Mouse (Mus musculus): ENCODE data around the gene Ctnnb1. TPM values are rescaled to one million over a fixed set of nuclear protein-coding genes. Genes with fewer than 3 reads are reported as not detected.
"Not testable (repeated sequence)": the region's sequence is repeated elsewhere in the genome, so short reads cannot be mapped to it uniquely, and the experiment has no call there.

Gene Ctnnb1
- polyA plus RNA-seq, 1 experiment: 234 TPM

GRCm38 (mm10) chr9:120897269-120897668, 31.7 kb upstream of the Ctnnb1 start:
- H3K4me3 ChIP-seq (ENCODE audit: insufficient read depth, low read length): no peak overlapping the region
- H3K27ac ChIP-seq (ENCODE audit: insufficient read depth, low read depth, low read length): no peak overlapping the region
- H3K4me1 ChIP-seq (ENCODE audit: control insufficient read depth, insufficient read depth, low read length): peaks cover 7% of the 10 kb centered on the region; the same call in 1 of the 2 replicates
- TF ChIP-seq CTCF (IDR thresholded peaks at IDR 0.05; ENCODE audit: low read depth, low read length) (no peak), POLR2A (IDR thresholded peaks at IDR 0.05; ENCODE audit: borderline replicate concordance, low read depth, low read length) (no peak)

DNA sequence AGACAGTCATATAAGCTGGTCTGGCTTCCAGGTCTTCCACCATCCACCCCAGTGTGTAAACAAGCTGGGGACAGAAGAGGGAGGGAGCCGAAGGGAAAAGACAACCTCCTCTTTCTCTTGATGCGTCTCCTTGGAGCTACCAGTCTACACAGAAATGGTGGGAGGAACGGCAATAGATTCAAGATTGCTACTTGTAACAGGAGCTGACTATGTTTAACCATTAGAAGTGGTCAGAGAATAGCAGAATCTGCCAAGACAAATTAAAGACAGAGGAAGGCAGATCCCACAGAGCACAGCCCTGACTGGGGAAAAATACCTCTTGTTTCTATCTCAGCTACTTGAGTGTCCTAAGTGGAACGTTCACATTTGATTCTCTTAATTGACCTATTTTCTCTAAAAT, 29.2 kb upstream of the Ctnnb1 start:
- Histone ChIP-seq H3K4me1 (ENCODE audit: control insufficient read depth, insufficient read depth, low read length) (no peaks in the 10 kb centered on the region), H3K27ac (ENCODE audit: insufficient read depth, low read depth, low read length) (no peak overlapping the region), H3K4me3 (ENCODE audit: insufficient read depth, low read length) (no peak overlapping the region)
- TF ChIP-seq POLR2A (IDR thresholded peaks at IDR 0.05; ENCODE audit: borderline replicate concordance, low read depth, low read length) (no peak), CTCF (IDR thresholded peaks at IDR 0.05; ENCODE audit: low read depth, low read length) (no peak)

DNA sequence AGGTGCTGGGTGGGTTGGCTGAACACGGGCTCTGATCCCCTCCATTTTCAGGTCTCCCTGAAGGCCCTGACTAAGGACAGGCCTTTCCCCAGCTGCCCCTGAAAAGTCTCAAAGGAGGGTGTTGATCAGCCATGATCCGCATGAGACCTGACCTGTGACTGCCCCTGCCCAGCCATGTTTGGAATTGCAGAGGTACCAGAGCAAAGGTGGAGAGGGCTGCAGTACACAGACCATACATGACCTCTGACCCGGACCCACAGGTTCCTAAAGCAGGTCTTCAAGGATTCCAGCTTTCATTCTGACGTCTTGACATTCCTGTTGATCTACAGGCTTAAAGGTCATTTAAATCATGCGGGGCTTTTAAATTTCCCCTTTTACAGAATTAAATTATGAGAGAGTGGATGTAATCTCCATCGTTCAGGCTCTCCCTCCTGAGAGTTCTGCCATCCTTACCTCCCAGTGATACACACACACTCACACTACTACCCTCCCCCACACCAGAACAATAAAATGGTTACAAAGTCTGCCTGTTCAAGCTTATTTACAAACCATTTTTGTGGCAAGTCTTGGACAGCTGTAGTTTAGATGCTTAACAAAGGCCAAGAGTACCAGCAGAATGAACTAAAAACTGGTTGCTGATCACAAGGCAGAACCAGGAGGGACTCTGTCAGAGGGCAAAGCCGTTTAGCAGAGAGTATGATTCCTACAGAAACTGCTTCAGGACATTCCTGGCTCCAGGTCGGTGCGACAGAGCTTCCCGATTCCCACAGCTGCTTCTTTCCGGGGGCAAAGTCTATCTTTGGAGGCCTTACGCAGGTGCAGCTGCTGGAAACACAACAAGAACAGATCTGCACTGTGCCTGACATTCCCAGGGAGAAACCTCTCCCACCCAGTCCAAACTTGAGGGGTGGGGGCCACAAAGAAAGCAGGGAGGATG, 28.4 kb upstream of the Ctnnb1 start:
- H3K4me3 ChIP-seq (ENCODE audit: insufficient read depth, low read length): no peak overlapping the region
- no peak for TF ChIP-seq POLR2A (IDR thresholded peaks at IDR 0.05; ENCODE audit: borderline replicate concordance, low read depth, low read length)
- TF ChIP-seq CTCF (IDR thresholded peaks at IDR 0.05; ENCODE audit: low read depth, low read length): no peak
- no peaks in the 10 kb centered on the region for H3K4me1 ChIP-seq (ENCODE audit: control insufficient read depth, insufficient read depth, low read length)
- H3K27ac ChIP-seq (ENCODE audit: insufficient read depth, low read depth, low read length): no peak overlapping the region

DNA sequence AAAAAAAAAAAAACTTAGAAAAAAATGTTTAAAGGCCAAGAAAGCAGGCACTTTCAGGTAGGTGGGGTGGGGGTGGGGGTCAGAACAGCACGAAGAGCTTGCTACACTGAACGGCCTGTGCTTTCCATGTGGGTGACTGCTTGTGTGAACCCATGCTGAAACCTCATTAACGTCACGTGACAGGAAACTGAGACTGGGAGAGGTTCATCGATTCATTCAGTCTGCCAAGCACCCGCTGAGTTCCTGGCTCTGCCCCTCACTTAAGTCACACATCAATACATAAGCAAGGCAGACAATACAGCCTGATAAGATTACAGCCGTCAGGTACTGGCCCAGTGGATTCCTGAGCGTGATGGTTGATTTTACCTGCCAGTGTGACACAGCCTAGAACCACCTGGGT, 26.5 kb upstream of the Ctnnb1 start:
- Histone ChIP-seq H3K27ac (ENCODE audit: insufficient read depth, low read depth, low read length) (no peak overlapping the region), H3K4me3 (ENCODE audit: insufficient read depth, low read length) (no peak overlapping the region), H3K4me1 (ENCODE audit: control insufficient read depth, insufficient read depth, low read length) (peaks cover 3% of the 10 kb centered on the region; the same call in 1 of the 2 replicates)
- TF ChIP-seq CTCF (IDR thresholded peaks at IDR 0.05; ENCODE audit: low read depth, low read length): no peak
- no peak for TF ChIP-seq POLR2A (IDR thresholded peaks at IDR 0.05; ENCODE audit: borderline replicate concordance, low read depth, low read length)

DNA sequence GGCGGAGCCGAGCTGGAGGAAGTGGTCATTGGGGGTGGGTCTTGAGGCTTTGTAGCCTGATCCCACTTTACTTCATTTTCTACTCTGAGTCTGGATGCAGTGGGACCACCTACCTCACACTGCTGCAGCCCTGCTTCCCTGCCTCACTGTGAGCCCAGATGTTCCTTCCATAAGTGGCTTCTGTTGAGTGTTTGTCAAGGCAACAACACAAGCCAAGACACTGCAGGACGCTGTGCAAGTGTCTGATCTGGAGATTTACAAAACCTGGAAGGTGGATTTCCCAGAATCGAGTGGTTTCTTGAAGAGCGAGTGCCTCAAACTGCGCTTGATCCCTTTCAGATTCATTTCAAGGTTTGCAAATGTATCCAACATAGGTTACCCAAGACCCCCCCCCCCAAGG, 20.6 kb upstream of the Ctnnb1 start:
- Histone ChIP-seq H3K4me3 (ENCODE audit: insufficient read depth, low read length) (no peak overlapping the region), H3K27ac (ENCODE audit: insufficient read depth, low read depth, low read length) (no peak overlapping the region), H3K4me1 (ENCODE audit: control insufficient read depth, insufficient read depth, low read length) (peaks cover 3% of the 10 kb centered on the region; the same call in 1 of the 2 replicates)
- TF ChIP-seq CTCF (IDR thresholded peaks at IDR 0.05; ENCODE audit: low read depth, low read length): no peak
- no peak for TF ChIP-seq POLR2A (IDR thresholded peaks at IDR 0.05; ENCODE audit: borderline replicate concordance, low read depth, low read length)

DNA sequence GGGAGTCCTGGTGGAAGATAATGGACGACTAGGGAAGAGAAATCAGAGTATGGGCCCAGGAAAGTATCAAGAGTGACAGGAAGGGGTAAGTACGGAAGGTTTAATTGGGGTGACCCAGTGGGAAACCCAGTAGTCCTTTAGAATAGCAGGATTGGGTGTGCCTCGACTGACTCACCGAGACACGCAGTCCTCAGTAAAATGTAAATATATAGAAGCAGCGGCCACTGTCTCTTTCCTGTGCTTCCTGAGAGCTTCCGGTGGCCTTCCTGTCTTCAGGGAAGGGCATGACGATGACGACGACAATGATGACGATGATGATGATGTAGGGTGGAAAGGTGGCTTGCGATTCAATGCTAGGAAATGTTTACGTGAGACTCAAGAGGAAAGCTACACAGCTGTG, 15.9 kb upstream of the Ctnnb1 start:
- Histone ChIP-seq H3K4me3 (ENCODE audit: insufficient read depth, low read length) (no peak overlapping the region), H3K4me1 (ENCODE audit: control insufficient read depth, insufficient read depth, low read length) (peaks cover 4% of the 10 kb centered on the region; the same call in 1 of the 2 replicates), H3K27ac (ENCODE audit: insufficient read depth, low read depth, low read length) (no peak overlapping the region)
- TF ChIP-seq POLR2A (IDR thresholded peaks at IDR 0.05; ENCODE audit: borderline replicate concordance, low read depth, low read length): no peak
- TF ChIP-seq CTCF (IDR thresholded peaks at IDR 0.05; ENCODE audit: low read depth, low read length): no peak

DNA sequence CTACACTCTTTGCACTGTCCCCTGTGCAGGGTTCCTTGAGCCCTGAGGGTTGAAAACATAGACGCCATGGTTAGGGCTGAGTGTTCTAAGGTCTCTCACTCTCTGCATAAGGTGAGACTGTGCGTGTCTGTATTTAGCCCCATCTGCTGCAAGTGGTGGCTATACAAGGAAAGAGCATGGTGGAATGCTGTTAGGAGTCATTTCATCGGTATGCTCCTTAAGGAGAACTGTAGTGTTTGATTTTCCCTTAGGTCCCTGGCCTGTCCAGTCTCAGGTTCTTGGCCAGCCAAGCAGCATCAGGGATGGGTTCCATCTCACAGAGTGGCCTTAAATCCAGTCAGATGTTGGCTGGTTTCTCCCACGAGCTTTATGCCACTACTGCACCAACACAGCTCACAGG, 14.6 kb upstream of the Ctnnb1 start:
- Histone ChIP-seq H3K4me1 (ENCODE audit: control insufficient read depth, insufficient read depth, low read length) (peaks cover 8% of the 10 kb centered on the region; the same call in 1 of the 2 replicates), H3K4me3 (ENCODE audit: insufficient read depth, low read length) (no peak overlapping the region), H3K27ac (ENCODE audit: insufficient read depth, low read depth, low read length) (no peak overlapping the region)
- no peak for TF ChIP-seq CTCF (IDR thresholded peaks at IDR 0.05; ENCODE audit: low read depth, low read length)
- no peak for TF ChIP-seq POLR2A (IDR thresholded peaks at IDR 0.05; ENCODE audit: borderline replicate concordance, low read depth, low read length)

DNA sequence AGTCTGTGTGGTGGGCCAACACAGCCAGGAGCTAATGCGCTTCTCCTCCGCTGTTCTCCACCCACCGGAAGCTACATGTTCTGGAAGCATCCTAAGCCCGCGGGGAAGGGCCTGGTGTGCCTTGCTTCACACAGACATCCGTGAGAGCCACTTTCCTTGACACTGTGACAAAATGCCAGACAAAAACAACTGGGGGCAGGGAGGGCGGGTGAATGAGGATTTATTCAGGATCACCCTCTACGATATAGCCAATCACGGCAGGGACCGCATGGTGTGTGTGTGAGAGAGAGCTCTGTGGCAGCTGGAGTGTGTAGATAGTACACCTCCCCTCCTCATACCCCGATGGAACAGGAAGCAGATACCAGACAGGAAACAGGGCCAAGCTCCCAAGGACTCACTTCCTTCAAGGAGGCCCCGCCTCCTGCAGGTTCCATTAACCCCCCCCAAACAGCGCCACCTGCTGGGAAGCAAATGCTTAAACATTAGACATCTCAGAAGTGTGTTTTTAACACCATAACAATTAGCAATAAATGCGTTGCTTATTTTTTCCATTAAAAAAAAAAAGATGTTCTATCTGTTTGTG, 14.0 kb upstream of the Ctnnb1 start:
- peak; percentile 44; the same call in 1 of the 2 replicates for TF ChIP-seq CTCF (IDR thresholded peaks at IDR 0.05; ENCODE audit: low read depth, low read length)
- no peak for TF ChIP-seq POLR2A (IDR thresholded peaks at IDR 0.05; ENCODE audit: borderline replicate concordance, low read depth, low read length)
- H3K4me1 ChIP-seq (ENCODE audit: control insufficient read depth, insufficient read depth, low read length): peaks cover 8% of the 10 kb centered on the region; the same call in 1 of the 2 replicates
- no peak overlapping the region for H3K4me3 ChIP-seq (ENCODE audit: insufficient read depth, low read length)
- no peak overlapping the region for H3K27ac ChIP-seq (ENCODE audit: insufficient read depth, low read depth, low read length)

DNA sequence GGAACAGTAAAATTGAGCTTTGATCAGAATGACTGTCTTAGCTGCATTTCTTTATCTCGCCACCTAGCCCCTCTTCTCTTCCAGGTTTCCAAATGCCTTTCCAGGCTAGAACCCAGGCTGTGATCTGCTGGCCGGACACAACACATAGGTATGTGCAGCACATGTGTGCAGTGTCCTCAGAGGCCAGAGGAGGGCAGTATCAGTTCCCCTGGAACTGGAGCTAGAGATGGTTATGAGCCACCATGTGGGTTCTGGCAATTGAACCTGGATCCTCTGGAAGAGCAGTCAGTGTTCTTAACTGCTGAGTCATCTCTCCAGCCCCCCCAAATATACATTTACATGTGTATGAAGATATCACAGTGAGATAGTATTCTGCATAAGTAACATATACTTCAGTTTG, 11.4 kb upstream of the Ctnnb1 start:
- not testable (repeated sequence) for H3K27ac ChIP-seq (ENCODE audit: insufficient read depth, low read depth, low read length); H3K4me3 ChIP-seq (ENCODE audit: insufficient read depth, low read length)

DNA sequence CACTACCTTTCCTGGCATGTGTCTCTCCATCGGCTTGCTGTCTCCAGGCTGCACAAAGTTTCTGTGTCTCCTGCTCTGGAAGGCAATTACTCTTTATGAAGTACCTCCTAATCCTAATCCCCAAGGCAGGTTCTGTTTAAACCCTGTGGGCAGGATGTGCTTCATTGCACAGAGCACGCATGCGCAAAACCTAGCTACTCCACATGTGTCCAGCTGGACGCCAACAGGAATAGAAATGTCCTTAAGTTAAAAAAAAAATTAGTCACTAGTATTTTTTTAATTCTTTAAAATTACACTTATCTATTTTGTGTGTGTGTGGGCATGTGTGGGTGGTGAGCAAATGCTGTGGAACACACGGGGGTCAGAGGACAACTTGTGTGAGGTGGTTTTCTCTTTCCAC, 10.8 kb upstream of the Ctnnb1 start:
- Histone ChIP-seq H3K27ac (ENCODE audit: insufficient read depth, low read depth, low read length) (no peak overlapping the region), H3K4me3 (ENCODE audit: insufficient read depth, low read length) (no peak overlapping the region), H3K4me1 (ENCODE audit: control insufficient read depth, insufficient read depth, low read length) (peaks cover 10% of the 10 kb centered on the region; the same call in 1 of the 2 replicates)
- TF ChIP-seq POLR2A (IDR thresholded peaks at IDR 0.05; ENCODE audit: borderline replicate concordance, low read depth, low read length) (no peak), CTCF (IDR thresholded peaks at IDR 0.05; ENCODE audit: low read depth, low read length) (no peak)

More for the DNA sequence above, 11.4 kb upstream of the Ctnnb1 start:
- H3K4me1 ChIP-seq (ENCODE audit: control insufficient read depth, insufficient read depth, low read length): not testable (repeated sequence)

Measured in bone marrow macrophage, adult 2 months (primary cell).